Mouse (Mus musculus) left cerebral cortex, postnatal 10 days (tissue): ENCODE measurements at regions not wholly inside any gene's neighbourhood (a gene's known extent, or its start where the extent isn't known, plus 50 kb on each side); places are given as distances from the start of the nearest gene placed in this dataset.

Experiments
- DNase-seq, 2 experiments: peaks; one replicate each; pipeline ENCODE4 v3.0.0; 2021 to 2022; ENCODE audit warnings: low spot score in 2 of 2, mixed read lengths in 1 of 2; ENCODE audit errors: extremely low spot score in 1 of 2
- intact Hi-C: fragments of 180-260 bp; cut with DNase I; formaldehyde crosslinking; loops from one replicate; pipeline ENCODE4 v1.15.1; 2025

DNA sequence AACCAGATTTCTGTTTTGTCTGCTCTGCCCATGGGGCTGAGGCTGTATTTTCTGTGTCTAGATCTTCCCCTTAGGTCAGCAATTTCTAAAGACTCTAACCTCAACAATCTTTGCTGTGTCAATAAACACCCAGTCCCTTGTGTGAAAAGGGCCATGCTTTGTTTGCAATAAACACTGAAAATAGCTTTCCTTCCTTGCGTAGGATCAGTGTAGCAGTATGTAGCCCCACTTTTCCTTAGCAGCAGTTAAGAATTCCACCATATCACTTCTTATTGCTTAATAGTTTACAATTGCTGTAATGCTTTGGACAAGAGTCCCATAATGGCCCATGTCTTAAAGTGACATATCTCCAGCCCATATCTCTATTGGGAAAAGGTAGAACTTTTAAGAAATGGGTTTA, 205.3 kb downstream of the Lnpk start:
- DNase-seq = no peak
- intact Hi-C loops = no loop called here

GRCm38 (mm10) chr2:74373056-74373455, 206.2 kb downstream of the Lnpk start:
- DNase-seq = no peak
- intact Hi-C loops = no loop called here

GRCm38 (mm10) chr2:74363255-74363654, 216.0 kb downstream of the Lnpk start:
- DNase-seq = no peak
- intact Hi-C loops = no loop called here

- intact Hi-C loops = no loop called here
Observed at GRCm38 (mm10) chr2:74354591-74354990, 224.6 kb downstream of the Lnpk start.

GRCm38 (mm10) chr2:74349809-74350208, 229.4 kb downstream of the Lnpk start:
- intact Hi-C loops = no loop called here
- no peak for DNase-seq

More at GRCm38 (mm10) chr2:74354591-74354990, 224.6 kb downstream of the Lnpk start:
- DNase-seq = peak; percentile 5 to 18

DNA sequence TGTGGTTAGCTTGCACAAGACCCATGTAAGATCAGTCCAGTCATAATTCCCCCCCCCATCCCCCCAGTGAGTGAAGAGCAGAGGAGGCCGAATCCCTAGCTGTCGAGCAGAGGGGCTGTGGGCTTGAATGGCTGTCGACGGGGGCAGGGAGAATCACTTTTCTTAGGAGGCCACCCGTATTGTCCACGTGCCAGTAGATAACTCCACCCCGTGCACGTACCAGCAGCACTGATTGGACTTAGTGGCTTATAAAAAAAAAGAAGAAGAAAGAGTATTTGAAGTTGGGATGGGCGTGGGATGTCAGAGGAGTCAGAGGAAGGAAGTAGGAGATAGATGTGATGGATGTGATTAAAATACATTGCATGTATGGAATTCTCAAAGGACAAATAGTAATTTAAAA, 272.9 kb downstream of the Lnpk start:
- intact Hi-C loops = no loop called here
- DNase-seq = no peak

DNA sequence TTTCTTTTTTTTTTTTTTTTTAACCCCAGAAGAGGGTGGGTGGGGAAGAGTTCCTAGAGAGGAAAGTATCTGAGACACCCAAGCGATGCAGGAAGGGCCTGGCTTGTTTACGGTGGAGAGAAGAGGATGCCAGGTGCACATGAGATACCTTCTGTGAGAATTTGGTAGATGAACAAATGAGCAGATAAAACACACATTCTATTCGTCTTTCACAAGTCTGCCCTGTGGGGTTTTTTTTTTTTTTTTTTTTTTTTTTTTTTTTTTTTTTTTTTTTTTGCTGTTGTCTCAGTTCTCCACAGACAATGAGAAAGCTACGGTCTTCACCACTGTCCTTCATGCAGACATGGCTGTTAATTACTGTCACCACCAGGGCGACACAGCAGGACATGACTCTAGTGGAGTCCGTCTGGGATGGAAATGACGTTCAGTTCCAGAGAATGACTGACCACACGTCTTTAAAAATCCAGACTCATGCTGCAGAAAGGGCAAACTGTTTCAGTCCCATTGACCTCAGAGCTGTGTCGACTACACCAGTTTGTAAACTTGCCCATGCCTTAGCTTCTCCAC, 278.3 kb downstream of the Lnpk start:
- intact Hi-C loops = loop anchor here (2.0 to 5.0 kb wide), 3 partner anchors 234 to 362 kb away; no protein-coding TSS in a partner anchor

GRCm38 (mm10) chr2:74300366-74300791, 278.9 kb downstream of the Lnpk start:
- peak; percentile 60 to 74 for DNase-seq
- intact Hi-C loops = loop anchor here (2.0 to 5.0 kb wide), 3 partner anchors 233 to 362 kb away; no protein-coding TSS in a partner anchor

More for the DNA sequence above, 278.3 kb downstream of the Lnpk start:
- no peak for DNase-seq

DNA sequence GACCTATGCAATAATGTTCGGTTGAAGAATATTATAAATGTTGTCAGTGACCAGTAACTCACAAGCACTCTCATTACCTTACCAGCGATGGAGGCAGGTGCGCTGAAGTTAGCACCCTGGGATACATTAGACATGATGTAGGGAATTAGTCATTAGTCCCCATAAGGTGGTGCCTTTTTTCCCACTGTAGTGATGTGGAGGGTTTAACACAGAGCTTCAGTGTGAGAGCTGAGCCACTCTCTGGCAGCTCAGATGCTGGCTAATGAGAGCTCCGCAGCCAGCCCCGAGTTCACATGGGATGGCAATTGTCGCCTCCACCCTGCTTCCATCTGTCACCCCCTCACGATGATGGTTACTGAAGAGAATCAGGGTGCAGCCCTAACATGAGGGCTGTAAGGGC, 286.6 kb downstream of the Lnpk start:
- DNase-seq = no peak
- intact Hi-C loops = no loop called here

- intact Hi-C loops = no loop called here
Observed at GRCm38 (mm10) chr2:74291416-74292396, 287.5 kb downstream of the Lnpk start.

DNA sequence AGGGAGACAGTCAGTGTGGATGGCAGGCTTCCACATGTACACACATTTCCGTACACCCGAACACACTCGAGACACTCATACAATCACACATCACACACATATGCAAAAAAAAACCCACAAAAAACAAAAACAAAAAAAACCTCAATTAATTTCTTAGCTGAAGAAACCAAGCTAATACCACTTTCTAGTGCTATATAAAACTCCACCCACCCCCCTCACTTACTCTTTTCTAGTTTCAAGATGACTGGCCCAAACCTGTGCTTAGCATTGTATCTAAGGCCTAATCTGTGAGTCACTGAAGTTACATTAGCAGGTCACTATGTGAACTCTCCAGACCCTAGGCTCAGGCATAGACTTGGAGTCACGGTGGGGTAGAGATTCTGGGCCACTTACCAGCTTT, 293.6 kb downstream of the Lnpk start:
- DNase-seq = no peak
- intact Hi-C loops = no loop called here

More at GRCm38 (mm10) chr2:74291416-74292396, 287.5 kb downstream of the Lnpk start:
- DNase-seq = no peak

DNA sequence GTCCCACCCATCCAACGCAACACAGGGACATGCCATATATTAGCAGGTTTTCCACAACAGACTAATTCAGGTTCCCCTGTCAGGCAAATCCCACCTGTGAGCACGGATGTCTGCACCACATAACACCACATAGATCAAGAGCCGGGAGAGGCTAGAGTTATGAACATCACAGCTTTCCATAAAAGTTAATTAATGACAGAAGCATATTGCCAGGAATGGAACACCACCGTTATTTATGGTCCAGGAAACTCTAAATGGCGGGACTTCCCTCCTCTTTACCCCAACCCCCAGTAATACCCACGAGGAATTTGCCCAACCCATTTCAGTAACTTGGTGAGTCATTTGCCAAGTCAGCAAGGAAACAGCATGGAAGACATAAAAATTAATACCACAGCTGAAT, 314.3 kb downstream of the Lnpk start:
- intact Hi-C loops = no loop called here
- DNase-seq = no peak

DNA sequence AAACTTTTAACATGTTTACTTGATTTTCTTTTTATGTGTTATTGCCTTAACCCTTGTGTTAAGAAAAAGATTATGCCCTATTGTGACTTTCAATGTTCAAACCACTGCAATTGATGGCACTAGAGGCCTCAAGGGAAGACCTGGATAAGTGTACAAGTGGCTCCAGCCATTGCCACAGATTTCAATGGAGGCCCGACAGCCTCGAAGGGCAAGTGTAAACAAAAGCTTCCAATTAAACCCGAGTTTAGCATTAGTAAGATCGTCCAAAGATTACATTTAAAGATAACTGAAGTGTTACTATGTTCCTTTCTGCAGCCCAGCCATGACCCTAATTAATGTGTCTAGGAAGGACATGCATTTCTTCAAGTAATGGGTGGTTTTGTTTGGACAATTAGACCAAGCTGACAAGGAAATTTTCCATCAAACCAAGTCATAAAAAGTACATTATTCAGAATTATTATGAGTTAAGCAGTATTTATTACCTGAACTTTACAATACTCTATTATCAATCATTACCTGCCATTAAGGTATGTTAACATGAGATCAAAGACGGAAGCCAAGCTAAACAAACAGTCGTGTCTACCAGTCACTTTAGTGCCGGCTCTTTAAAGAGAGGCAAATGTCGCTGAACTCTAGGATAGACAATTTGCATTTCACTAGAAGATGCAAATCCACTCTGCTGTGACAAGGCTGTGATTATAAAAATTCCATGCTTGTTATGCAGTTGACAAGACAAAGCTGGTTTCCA, 322.0 kb downstream of the Lnpk start:
- no peak for DNase-seq
- intact Hi-C loops = no loop called here

DNA sequence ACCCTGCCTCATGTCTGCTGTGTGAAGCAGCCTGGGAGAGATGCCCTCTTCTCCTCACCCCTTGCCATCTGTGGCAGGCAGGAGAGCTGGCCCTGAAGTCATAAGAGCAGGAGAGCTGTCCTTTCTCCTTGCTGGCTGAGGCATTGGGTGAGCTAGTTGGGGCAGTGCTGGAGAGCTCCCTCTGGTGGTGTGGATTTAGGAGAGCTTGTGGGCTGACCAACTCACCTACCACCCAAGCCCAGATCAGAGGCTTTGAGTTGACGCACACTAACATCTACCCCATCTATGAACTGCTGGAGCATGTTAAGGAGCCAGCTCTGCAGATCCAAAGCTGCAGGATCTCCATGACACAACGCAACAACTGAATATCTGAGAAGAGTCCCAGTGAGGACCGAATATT, 331.7 kb downstream of the Lnpk start:
- no peak for DNase-seq
- intact Hi-C loops = loop anchor here (10.0 kb wide), 1 partner anchor 183 kb away; no protein-coding TSS in a partner anchor

GRCm38 (mm10) chr2:74246631-74247030, 332.6 kb downstream of the Lnpk start:
- DNase-seq = no peak
- intact Hi-C loops = loop anchor here (10.0 kb wide), 1 partner anchor 182 kb away; no protein-coding TSS in a partner anchor

GRCm38 (mm10) chr2:74244203-74244602, 333.1 kb upstream of the Atp5g3 start:
- no peak for DNase-seq

DNA sequence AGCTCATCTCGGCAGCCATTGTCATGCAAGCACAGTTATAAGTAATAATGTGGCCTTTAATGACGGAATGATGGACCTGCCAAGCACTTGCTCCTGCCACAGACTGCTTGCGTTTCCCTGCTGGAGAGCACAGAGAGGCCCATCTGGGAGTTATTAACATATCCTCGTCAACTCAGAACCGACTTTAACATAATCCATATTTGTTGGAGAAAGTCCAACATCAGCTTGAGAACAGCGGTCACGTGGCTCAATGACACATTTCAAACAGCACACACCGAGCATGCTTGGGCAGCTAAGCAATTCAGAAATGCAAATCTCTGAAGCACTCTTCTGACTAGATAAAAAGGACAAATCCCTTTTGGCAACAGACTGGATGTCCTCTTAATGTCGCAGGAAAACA, 332.7 kb upstream of the Atp5g3 start:
- intact Hi-C loops = loop anchor here (10.0 kb wide), 1 partner anchor 179 kb away; no protein-coding TSS in a partner anchor
- peak in 1 of 2 experiments; percentile 2 for DNase-seq

More at GRCm38 (mm10) chr2:74244203-74244602, 333.1 kb upstream of the Atp5g3 start:
- intact Hi-C loops = loop anchor here (10.0 kb wide), 1 partner anchor 179 kb away; no protein-coding TSS in a partner anchor

GRCm38 (mm10) chr2:74239586-74239985, 328.5 kb upstream of the Atp5g3 start:
- no peak for DNase-seq
- intact Hi-C loops = no loop called here

GRCm38 (mm10) chr2:74217437-74217836, 306.3 kb upstream of the Atp5g3 start:
- no peak for DNase-seq
- intact Hi-C loops = no loop called here
